Mouse (Mus musculus) left cerebral cortex, adult 2 months (tissue): ENCODE data around the gene Parp14. TPM values are rescaled to one million over a fixed set of nuclear protein-coding genes. Genes with fewer than 3 reads are reported as not detected.

Experiments used
- DNase-seq, 2 experiments: peaks; one replicate each; pipeline ENCODE4 v3.0.0; 2021 to 2022; ENCODE audit warnings: low spot score in 2 of 2, mixed read lengths in 1 of 2; ENCODE audit errors: extremely low spot score in 1 of 2
- H3K27ac ChIP-seq: fragments of 200-600 bp; 2 replicates; pipeline ENCODE4 v1.8.1; 2022
- H3K4me3 ChIP-seq: fragments of 200-600 bp; 2 replicates; pipeline ENCODE4 v1.8.1; 2022
- CTCF ChIP-seq: fragments of 200-600 bp; IDR thresholded peaks from 2 replicates; pipeline ENCODE4 v1.8.1; 2022; ENCODE audit warnings: antibody characterized with exemption, mild to moderate bottlenecking, moderate library complexity
- intact Hi-C: fragments of 180-260 bp; cut with DNase I; formaldehyde crosslinking; loops from one replicate; pipeline ENCODE4 v1.15.1; 2025
- total RNA-seq, 2 experiments: library from RNA; stranded (reverse); gene quantifications; 2 replicates each; pipeline ENCODE4 v1.2.3; 2021

Parp14 gene
- total RNA-seq, 2 experiments from 2014 or later = 1.1 to 1.4 TPM

DNA sequence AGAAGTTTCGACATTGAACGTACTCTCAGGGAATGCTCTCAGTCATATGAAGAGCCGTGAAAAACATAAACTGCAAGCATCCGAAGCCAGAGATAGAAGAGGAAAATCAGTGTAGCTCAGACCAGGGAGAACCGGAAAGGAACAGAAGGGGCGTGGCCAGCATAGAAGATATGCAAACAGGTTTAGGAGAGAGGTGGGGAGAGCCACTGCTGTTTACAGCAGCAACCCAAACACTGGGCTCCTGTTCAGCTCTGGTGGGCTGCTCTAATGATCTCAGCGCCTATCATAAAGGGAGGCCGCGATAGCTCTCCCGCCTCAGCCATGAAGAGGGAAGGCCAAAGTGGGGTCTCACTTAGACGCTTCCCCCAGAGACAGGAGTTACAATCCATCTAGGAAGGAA is 3.6 kb downstream of the Parp14 start:
- intact Hi-C loops = no loop called here
- DNase-seq = no peak
- no peak overlapping the region for H3K27ac ChIP-seq
- TF ChIP-seq CTCF = no peak
- no peak overlapping the region for H3K4me3 ChIP-seq

DNA sequence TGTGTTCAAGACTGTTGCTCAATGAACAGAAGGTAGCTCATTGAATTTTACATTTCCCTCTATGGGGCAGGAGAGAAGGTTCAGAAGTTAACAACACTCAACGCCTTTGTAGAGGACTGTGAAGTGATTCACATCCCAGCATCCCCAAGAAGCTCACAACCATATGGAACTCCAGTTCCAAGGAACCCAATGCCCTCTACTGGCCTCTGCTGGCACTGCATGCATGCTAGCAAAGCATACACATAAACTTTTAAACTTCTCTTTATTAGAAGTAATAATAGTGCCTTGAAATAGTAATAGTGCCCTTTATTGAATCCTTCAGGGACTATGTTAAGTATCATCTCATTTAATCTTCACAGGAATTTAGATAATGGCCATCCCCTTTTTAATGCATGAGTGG is 9.3 kb downstream of the Parp14 start:
- Histone ChIP-seq H3K27ac (no peak overlapping the region), H3K4me3 (no peak overlapping the region)
- DNase-seq = no peak
- TF ChIP-seq CTCF = peak; percentile 50
- intact Hi-C loops = no loop called here

DNA sequence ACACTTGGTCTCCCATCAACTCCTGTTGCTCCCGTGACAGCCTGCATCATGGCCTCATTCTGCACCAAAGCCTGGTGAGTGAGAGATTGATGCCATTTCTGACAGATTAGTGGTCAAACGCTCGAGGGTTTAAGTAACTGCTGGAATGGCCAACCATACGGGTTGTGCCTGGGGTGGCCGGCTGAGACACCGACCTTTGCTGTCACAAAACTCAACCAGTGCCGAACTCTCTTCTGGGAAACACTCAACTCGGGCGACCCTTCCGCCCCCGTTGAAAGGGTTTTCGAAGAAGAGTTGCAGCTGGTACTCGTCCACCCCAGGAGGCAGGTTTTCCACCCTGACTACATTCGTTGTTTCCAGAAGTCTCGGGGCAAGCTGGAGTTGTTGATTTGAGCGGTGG is 11.1 kb downstream of the Parp14 start:
- Histone ChIP-seq H3K4me3 (no peak overlapping the region), H3K27ac (no peak overlapping the region)
- intact Hi-C loops = no loop called here
- no peak for TF ChIP-seq CTCF
- no peak for DNase-seq

DNA sequence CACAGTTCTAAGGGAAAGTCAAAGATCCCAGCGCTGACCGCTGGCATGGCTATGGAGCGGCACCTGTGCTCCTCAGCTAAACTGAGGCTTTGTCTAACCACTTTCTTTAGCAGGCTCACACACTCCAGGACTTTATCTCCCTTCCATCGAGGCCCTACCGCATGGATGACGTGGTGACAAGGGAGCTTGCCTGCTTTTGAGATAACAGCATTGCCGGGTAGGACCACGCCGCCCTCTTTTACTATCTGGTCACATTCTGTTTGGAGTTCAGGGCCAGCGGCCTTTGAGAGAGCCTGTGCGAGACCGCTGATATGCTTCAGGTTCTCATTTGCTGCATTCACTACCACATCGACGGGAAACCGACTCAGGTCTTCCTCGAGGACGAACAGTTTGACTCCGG is 14.6 kb downstream of the Parp14 start:
- no peak overlapping the region for H3K27ac ChIP-seq
- no peak overlapping the region for H3K4me3 ChIP-seq
- intact Hi-C loops = no loop called here
- TF ChIP-seq CTCF = no peak
- no peak for DNase-seq

DNA sequence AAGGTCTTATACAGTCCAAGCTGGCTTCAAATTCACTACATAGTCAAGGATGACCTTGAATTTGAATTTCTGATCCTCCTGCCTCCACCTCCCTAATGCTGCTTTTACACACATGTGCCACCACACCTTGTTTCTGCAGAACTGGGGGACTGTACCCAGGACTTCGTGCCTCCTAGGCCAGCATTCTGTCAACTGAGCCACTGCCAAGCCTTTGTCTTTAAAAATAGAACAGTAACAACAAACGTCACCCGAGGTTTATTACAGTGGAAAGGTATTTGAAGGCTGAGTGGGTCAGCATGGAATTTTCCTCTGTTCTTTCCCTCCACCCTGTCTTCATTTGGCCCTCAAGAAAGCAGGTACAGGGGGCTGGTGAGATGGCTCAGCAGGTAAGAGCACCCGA is 15.5 kb downstream of the Parp14 start:
- no peak overlapping the region for H3K27ac ChIP-seq
- no peak for DNase-seq
- TF ChIP-seq CTCF = no peak
- no peak overlapping the region for H3K4me3 ChIP-seq
- intact Hi-C loops = no loop called here

DNA sequence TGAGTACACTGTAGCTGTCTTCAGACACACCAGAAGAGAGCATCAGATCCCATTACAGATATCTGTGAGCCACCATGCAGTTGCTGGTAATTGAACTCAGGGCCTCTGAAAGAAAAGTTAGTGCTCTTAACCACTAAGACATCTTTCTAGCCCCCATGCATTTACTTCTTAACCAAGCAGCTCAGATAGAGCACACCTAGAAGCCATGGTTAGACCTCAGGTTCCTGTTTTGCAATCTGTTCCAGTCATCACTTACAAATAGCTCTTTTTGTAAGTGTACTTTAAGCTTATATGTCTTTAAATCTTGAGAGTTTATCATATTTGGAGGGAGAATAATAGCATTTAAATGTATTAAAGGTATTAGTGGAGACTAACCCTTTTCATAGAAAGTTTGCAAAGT is 24.2 kb downstream of the Parp14 start:
- DNase-seq = no peak
- no peak for TF ChIP-seq CTCF
- Histone ChIP-seq H3K27ac (no peak overlapping the region), H3K4me3 (no peak overlapping the region)
- intact Hi-C loops = no loop called here

DNA sequence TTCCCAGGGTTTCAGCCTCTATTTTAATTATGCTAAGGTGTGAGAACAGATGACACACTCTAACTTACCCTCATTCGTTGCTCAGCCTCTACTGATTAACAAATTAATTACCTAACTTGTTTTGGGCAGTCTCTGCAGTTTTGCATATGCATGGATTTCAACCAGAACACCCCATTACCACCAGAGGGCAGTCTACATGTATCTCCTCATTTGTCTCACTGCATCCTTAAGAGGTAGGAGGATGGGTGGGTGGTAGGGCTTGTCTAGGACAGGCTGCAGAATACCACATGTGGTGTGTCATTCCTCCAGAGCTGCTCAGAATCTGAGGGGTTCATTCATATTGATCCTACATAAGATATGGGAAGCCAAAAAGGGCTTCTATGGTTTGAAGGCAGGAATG is 31.7 kb downstream of the Parp14 start:
- peak in 1 of 2 experiments; percentile 19 for DNase-seq
- Histone ChIP-seq H3K27ac (no peak overlapping the region), H3K4me3 (no peak overlapping the region)
- peak; percentile 62 for TF ChIP-seq CTCF
- intact Hi-C loops = no loop called here

DNA sequence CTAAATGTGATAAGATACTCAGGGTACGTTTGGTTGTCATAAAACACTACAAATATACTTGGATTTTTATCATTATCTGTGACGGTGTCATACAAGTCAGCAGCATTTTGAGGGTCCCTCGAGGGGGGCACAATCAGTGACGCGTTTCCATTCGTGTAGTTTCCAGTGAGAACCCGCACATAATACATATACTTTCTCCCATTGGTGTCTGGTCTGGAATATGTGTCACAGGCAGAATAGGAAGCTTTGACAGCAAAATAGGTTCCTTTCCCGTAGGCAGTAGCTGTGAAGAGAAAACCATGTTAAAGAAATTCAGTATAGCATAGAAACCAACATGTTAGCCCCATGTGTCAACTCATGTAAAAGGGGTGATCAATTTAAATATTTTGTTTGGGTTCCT is 36.7 kb downstream of the Parp14 start:
- H3K4me3 ChIP-seq = no peak overlapping the region
- TF ChIP-seq CTCF = no peak
- intact Hi-C loops = no loop called here

DNA sequence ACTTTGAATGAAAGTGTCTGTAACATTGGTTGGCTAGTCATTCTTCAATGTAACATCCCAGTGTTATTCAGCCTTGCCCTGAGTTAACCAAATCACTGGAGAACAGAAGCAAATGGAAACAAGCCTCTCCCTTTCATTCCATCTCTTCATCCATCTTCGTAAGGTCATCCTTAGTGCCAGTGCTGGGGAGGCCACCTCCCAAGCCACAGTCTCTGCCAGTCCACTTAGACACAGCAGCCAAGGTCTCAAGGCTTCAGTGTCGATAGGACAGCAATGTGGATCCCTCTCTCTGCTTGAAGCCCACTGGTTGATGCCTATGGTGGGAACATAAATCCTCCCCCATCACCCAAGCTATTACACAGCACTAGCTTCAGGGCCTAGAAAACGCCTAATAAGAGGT is 38.4 kb downstream of the Parp14 start:
- no peak for TF ChIP-seq CTCF
- Histone ChIP-seq H3K4me3 (no peak overlapping the region), H3K27ac (no peak overlapping the region)
- no peak for DNase-seq
- intact Hi-C loops = no loop called here

More for the DNA sequence above, 36.7 kb downstream of the Parp14 start:
- no peak for DNase-seq
- no peak overlapping the region for H3K27ac ChIP-seq

DNA sequence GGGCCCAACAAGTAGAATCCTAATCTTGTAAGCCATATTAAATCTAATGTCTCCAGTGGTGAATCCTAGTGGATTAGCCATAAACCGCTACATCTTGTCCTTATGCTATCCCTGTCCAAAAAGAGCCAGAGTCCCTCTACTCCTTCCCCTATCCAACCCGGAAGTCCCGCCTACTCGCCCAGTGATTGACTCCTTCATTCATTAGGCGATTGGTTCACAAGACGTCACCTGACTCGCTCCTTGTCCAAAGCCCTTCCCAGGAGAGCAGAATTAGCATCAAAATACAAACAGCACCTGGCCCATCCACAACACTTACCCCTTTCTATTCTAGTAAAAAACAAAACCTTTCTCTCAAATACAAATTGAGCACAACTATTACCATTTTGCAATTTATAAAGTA is 41.3 kb downstream of the Parp14 start:
- Histone ChIP-seq H3K27ac (no peak overlapping the region), H3K4me3 (no peak overlapping the region)
- no peak for DNase-seq
- intact Hi-C loops = no loop called here
- TF ChIP-seq CTCF = no peak

DNA sequence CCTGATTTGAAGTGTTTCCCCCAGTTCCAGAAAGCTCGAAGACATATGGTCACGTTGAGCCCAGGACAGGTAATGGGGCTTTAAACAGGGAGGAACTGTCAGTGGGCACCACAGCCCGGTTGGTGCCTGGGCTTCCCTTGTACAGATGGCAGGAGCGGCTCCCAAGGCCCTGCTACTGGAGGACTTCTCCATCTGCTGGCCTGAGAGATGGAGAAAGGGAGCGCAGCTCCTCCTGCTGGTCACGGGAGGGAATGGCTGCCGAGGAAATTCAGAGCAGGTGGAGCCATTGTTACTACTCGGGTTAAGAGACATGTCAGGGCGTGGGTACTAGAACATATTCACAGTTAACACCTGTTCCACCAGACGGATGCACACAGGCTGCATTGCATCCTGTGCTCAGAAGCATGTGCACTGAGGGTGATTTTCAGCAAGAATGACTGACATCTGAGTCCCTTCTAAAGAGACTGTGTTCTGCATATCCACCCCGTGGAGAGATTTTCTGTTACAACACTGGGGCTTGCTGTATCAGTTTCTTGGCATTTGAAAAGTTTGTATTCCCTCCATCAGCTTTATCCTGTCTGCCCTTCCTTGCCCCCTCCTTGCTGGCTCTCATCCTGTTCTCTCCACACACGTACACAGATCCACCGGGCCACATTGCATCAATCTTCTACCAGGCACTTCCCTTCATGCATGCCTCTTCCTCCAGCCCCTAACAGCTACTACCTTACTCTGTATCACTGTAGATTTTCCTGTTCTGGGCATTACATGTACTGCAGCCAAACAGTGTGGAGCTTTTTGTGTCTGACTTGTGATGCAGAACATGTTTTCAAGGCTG is 53.9 kb downstream of the Parp14 start:
- peak; percentile 99 for TF ChIP-seq CTCF

DNA sequence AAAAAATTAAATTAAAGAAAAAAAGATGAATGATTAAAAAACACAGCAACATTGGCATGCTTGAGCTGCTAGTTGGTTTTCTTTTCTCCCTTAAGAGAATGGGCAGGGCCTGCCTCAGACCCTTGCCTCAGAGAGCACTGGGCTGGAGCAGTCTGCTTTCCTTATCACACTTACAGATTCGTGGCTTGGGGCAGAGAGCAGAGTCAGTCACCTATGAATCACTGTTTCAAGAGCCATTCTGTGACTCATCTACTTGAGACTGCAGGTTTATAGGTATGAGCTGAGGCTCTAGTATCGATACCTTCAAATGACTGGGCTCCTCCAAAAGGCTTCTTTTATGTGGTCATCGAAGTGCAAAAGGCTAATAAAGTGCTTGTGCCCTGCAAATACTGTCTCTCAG is 58.2 kb downstream of the Parp14 start:
- DNase-seq = no peak
- TF ChIP-seq CTCF = no peak
- Histone ChIP-seq H3K4me3 (no peak overlapping the region), H3K27ac (no peak overlapping the region)
- intact Hi-C loops = loop anchor here (10.0 kb wide), 1 partner anchor 758 kb away; no protein-coding TSS in a partner anchor

More for the DNA sequence above, 53.9 kb downstream of the Parp14 start:
- intact Hi-C loops = loop anchor here (1.0 to 10.0 kb wide), 4 partner anchors 83 to 763 kb away; no protein-coding TSS in a partner anchor
- Histone ChIP-seq H3K4me3 (no peak overlapping the region), H3K27ac (no peak overlapping the region)
- DNase-seq = peak; percentile 82 to 88

DNA sequence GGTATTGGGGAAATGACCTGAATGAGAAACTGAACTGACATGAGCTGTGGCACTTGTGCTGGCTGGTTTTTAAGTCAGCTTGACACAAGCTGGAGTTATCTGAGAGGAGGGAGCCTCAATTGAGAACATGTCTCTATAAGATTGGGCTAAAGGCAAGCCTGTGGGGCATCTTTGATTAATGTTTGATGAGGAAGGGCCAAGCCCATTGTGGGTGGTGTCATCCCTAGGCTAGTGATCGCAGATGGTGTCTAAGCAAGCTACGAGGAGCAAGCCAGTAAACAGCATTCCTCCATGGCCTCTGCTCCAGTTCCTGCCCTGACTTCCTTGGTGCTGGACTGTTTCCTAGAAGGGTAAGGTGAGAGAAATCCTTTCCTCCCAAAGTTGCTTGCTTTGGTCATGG is 62.5 kb downstream of the Parp14 start:
- intact Hi-C loops = no loop called here
- no peak for DNase-seq
- no peak overlapping the region for H3K4me3 ChIP-seq
- H3K27ac ChIP-seq = no peak overlapping the region
- TF ChIP-seq CTCF = no peak
